Mouse (Mus musculus) olfactory bulb, adult 2 months (tissue): ENCODE results near the gene Olfr957. TPM values are rescaled to one million over a fixed set of nuclear protein-coding genes. Genes with fewer than 3 reads are reported as not detected.

ENCODE experiments used
- H3K27ac ChIP-seq: fragments of 200-500 bp; 2 replicates; pipeline ENCODE4 v1.5.1; 2012; ENCODE audit warnings: low read depth, low read length; ENCODE audit not compliant: insufficient read depth
- H3K4me1 ChIP-seq: fragments of 200-500 bp; 2 replicates; pipeline ENCODE4 v1.6.1; 2012; ENCODE audit warnings: low read length; ENCODE audit not compliant: control insufficient read depth, insufficient read depth
- H3K4me3 ChIP-seq: fragments of 200-500 bp; 2 replicates; pipeline ENCODE4 v1.5.1; 2012; ENCODE audit warnings: mild to moderate bottlenecking, low read depth, low read length, moderate library complexity; ENCODE audit not compliant: insufficient read depth
- CTCF ChIP-seq: fragments of 200-500 bp; IDR thresholded peaks from 2 replicates; pipeline ENCODE4 v1.5.1; 2012; ENCODE audit warnings: low read depth, mild to moderate bottlenecking, low read length, moderate library complexity; ENCODE audit not compliant: insufficient read depth
- POLR2A ChIP-seq: fragments of 200-500 bp; IDR thresholded peaks from 2 replicates; pipeline ENCODE4 v1.6.1; 2012; ENCODE audit warnings: mild to moderate bottlenecking, low read depth, low read length, moderate library complexity; ENCODE audit not compliant: insufficient read depth
- WGBS: fragments of 180-500 bp; shearing (Covaris S2); methylation state at CpG from one replicate; pipeline ENCODE4 v1.1.7; 2018; 5-methylcytosine and 5-hydroxymethylcytosine counted together
- polyA plus RNA-seq: library from polyadenylated mRNA; stranded (reverse); fragments of >200 nt; gene quantifications from 2 replicates; pipeline ENCODE4 v1.2.4, GENCODE M21; 2012; ENCODE audit warnings: low replicate concordance; ENCODE audit not compliant: missing spikeins, insufficient read depth, insufficient read length

The Olfr957 gene
- polyA plus RNA-seq, 1 experiment = not detected

DNA sequence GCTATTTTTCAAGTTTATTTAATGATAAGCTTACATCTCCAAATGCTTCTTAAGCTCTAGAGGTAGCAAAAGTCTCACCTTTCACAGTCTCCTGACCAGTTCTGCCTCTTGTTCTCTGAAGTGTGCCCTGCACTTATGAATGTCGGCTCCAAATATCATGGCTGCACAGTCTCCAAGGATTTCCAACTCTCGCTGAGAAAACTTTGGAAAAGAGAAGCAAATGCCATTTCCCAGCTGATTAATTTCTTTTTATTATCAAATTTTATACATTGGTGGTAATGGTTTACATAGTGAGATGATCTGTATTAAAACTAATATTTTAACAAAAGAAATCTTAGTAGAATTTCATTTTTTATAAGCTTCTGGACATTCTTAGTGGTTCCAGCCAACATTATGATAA, 21.7 kb downstream of the Olfr957 start, which contains the start of gene Olfr44:
TSS of gene Olfr44 (minus strand) at position 101 of the 400 bp plus-strand sequence.
- Histone ChIP-seq H3K4me1 (no peaks in the 10 kb centered on the region), H3K27ac (no peak within 1 kb of the TSS), H3K4me3 (no peak within 1 kb of the TSS)
- 94% methylated on average over 2 of the region's 2 CpGs for WGBS
- TF ChIP-seq CTCF (no peak), POLR2A (no peak)

DNA sequence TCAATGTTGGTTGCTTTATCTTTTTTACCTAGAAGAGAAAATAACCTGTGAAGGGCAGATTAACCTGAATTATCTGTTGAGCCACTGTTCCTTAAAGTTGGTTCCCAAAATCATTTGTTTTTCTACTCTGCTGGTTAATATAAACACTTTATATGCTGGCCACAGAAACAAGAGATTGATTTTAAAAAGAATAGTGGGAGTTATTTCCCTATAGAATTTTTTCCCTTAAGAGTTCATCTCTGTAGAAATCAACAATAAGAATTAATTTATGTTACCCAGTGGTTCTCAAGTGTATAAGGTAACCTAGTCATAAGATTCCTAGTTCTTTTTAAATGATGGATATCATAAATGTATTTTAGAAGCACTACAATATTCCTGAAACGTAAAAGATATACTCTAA, 43.8 kb downstream of the Olfr957 start, which contains the start of gene Olfr955:
TSS of gene Olfr955 (minus strand) at position 101 of the 400 bp plus-strand sequence.
- no peak for TF ChIP-seq CTCF
- TF ChIP-seq POLR2A = no peak
- Histone ChIP-seq H3K4me3 (no peak within 1 kb of the TSS), H3K27ac (no peak within 1 kb of the TSS), H3K4me1 (no peaks in the 10 kb centered on the region)
- 45% methylated on average over 1 of the region's 1 CpGs for WGBS

Other genes starting within 250 kb of the Olfr957 start
- gene Olfr945, start 239.0 kb downstream of the Olfr957 start, polyA plus RNA-seq = not detected in 2 replicates
- not detected in 2 replicates for gene Olfr948, start 189.8 kb downstream of the Olfr957 start, polyA plus RNA-seq
- not detected in 2 replicates for gene Olfr951, start 128.4 kb downstream of the Olfr957 start, polyA plus RNA-seq
- not detected in 2 replicates for gene Olfr952, start 88.7 kb downstream of the Olfr957 start, polyA plus RNA-seq
- not detected in 2 replicates for gene Olfr954, start 59.1 kb downstream of the Olfr957 start, polyA plus RNA-seq
- gene Olfr955, start 43.9 kb downstream of the Olfr957 start, polyA plus RNA-seq = not detected in 2 replicates
- gene Olfr44, start 21.8 kb downstream of the Olfr957 start, polyA plus RNA-seq = not detected in 2 replicates
- gene Olfr958, start 38.2 kb upstream of the Olfr957 start, polyA plus RNA-seq = not detected in 2 replicates
- gene Olfr959, start 59.8 kb upstream of the Olfr957 start, polyA plus RNA-seq = not detected in 2 replicates
- gene AW551984, start 88.6 kb upstream of the Olfr957 start, polyA plus RNA-seq = not detected in 2 replicates
- gene Olfr148, start 94.8 kb upstream of the Olfr957 start, polyA plus RNA-seq = not detected in 2 replicates
- gene Olfr960, start 105.6 kb upstream of the Olfr957 start, polyA plus RNA-seq = not detected in 2 replicates
- not detected in 2 replicates for gene Olfr961, start 129.3 kb upstream of the Olfr957 start, polyA plus RNA-seq
- not detected in 2 replicates for gene Olfr963, start 151.4 kb upstream of the Olfr957 start, polyA plus RNA-seq
- gene Olfr149, start 191.3 kb upstream of the Olfr957 start, polyA plus RNA-seq = not detected in 2 replicates
- not detected in 2 replicates for gene Olfr965, start 195.5 kb upstream of the Olfr957 start, polyA plus RNA-seq
- not detected in 2 replicates for gene Olfr150, start 215.2 kb upstream of the Olfr957 start, polyA plus RNA-seq
- not detected in 2 replicates for gene Olfr967, start 230.4 kb upstream of the Olfr957 start, polyA plus RNA-seq